Mouse (Mus musculus): ENCODE results near the gene Tmem116. TPM values are rescaled to one million over a fixed set of nuclear protein-coding genes. Genes with fewer than 3 reads are reported as not detected.

Gene Tmem116
- not detected for polyA plus RNA-seq (2014; fragmentation: Illumina TruSeq; extraction: RNeasy Lipid Tissue Mini Kit (QIAGEN cat#74804); ENCODE audit: low replicate concordance)

GRCm38 (mm10) chr5:121451644-121452025, at the start of gene Tmem116:
Gene Tmem116, plus strand, starts transcription at chr5:121451893.

GRCm38 (mm10) chr5:121452026-121452869, 555 bp downstream of the Tmem116 start, which contains the start of gene Erp29:
Gene Erp29, minus strand, starts transcription at chr5:121452506.

GRCm38 (mm10) chr5:121503231-121503630, 51.5 kb downstream of the Tmem116 start, which contains the start of gene Adam1b:
Gene Adam1b, minus strand, starts transcription at chr5:121503435.

GRCm38 (mm10) chr5:121544910-121545792, 93.5 kb downstream of the Tmem116 start, which contains the start of the genes Adam1a and Gm42878:
Gene Adam1a, minus strand, starts transcription at chr5:121545482.
Gene Gm42878, minus strand, starts transcription at chr5:121545482.

GRCm38 (mm10) chr5:121545793-121546529, 94.3 kb downstream of the Tmem116 start, which contains the start of gene Mapkapk5:
Gene Mapkapk5, minus strand, starts transcription at chr5:121545905.

Other genes starting within 250 kb of the Tmem116 start
- 109 TPM for gene Rpl6, start 247.4 kb upstream of the Tmem116 start, polyA plus RNA-seq (2014; fragmentation: Illumina TruSeq; extraction: RNeasy Lipid Tissue Mini Kit (QIAGEN cat#74804); ENCODE audit: low replicate concordance)
- 2.2 TPM for gene Hectd4, start 231.7 kb upstream of the Tmem116 start, polyA plus RNA-seq (2014; fragmentation: Illumina TruSeq; extraction: RNeasy Lipid Tissue Mini Kit (QIAGEN cat#74804); ENCODE audit: low replicate concordance)
- gene Trafd1, start 66.3 kb upstream of the Tmem116 start, polyA plus RNA-seq (2014; fragmentation: Illumina TruSeq; extraction: RNeasy Lipid Tissue Mini Kit (QIAGEN cat#74804); ENCODE audit: low replicate concordance) = 24.1 TPM
- 22.3 TPM for gene Naa25, start 54.0 kb upstream of the Tmem116 start, polyA plus RNA-seq (2014; fragmentation: Illumina TruSeq; extraction: RNeasy Lipid Tissue Mini Kit (QIAGEN cat#74804); ENCODE audit: low replicate concordance)
- 6.2 TPM for gene Erp29, start 613 bp downstream of the Tmem116 start, polyA plus RNA-seq (2014; fragmentation: Illumina TruSeq; extraction: RNeasy Lipid Tissue Mini Kit (QIAGEN cat#74804); ENCODE audit: low replicate concordance)
- not detected for gene Adam1b, start 51.5 kb downstream of the Tmem116 start, polyA plus RNA-seq (2014; fragmentation: Illumina TruSeq; extraction: RNeasy Lipid Tissue Mini Kit (QIAGEN cat#74804); ENCODE audit: low replicate concordance)
- 6.6 TPM for gene Adam1a, start 93.6 kb downstream of the Tmem116 start, polyA plus RNA-seq (2014; fragmentation: Illumina TruSeq; extraction: RNeasy Lipid Tissue Mini Kit (QIAGEN cat#74804); ENCODE audit: low replicate concordance)
- gene Gm42878, start 93.6 kb downstream of the Tmem116 start, polyA plus RNA-seq (2014; fragmentation: Illumina TruSeq; extraction: RNeasy Lipid Tissue Mini Kit (QIAGEN cat#74804); ENCODE audit: low replicate concordance) = not detected
- gene Mapkapk5, start 94.0 kb downstream of the Tmem116 start, polyA plus RNA-seq (2014; fragmentation: Illumina TruSeq; extraction: RNeasy Lipid Tissue Mini Kit (QIAGEN cat#74804); ENCODE audit: low replicate concordance) = 93.5 TPM
- 3.2 TPM for gene Aldh2, start 141.9 kb downstream of the Tmem116 start, polyA plus RNA-seq (2014; fragmentation: Illumina TruSeq; extraction: RNeasy Lipid Tissue Mini Kit (QIAGEN cat#74804); ENCODE audit: low replicate concordance)
- gene Acad12, start 167.0 kb downstream of the Tmem116 start, polyA plus RNA-seq (2014; fragmentation: Illumina TruSeq; extraction: RNeasy Lipid Tissue Mini Kit (QIAGEN cat#74804); ENCODE audit: low replicate concordance) = 4.4 TPM
- 0.74 TPM for gene Acad10, start 208.6 kb downstream of the Tmem116 start, polyA plus RNA-seq (2014; fragmentation: Illumina TruSeq; extraction: RNeasy Lipid Tissue Mini Kit (QIAGEN cat#74804); ENCODE audit: low replicate concordance)
- gene Brap, start 208.7 kb downstream of the Tmem116 start, polyA plus RNA-seq (2014; fragmentation: Illumina TruSeq; extraction: RNeasy Lipid Tissue Mini Kit (QIAGEN cat#74804); ENCODE audit: low replicate concordance) = 20.0 TPM